Mouse (Mus musculus) CH12.LX (cell line): ENCODE measurements around the gene Blvrb. TPM values are rescaled to one million over a fixed set of nuclear protein-coding genes. Genes with fewer than 3 reads are reported as not detected.
A peak's percentile ranks its signal among the peaks of the same experiment; 100 is the strongest.

Experiments used
- DNase-seq: peaks from one replicate; pipeline ENCODE4 v3.0.0-alpha.2; 2013; ENCODE audit errors: extremely low read depth
- H3K27ac ChIP-seq: 2 replicates; pipeline ENCODE4 v1.5.1; 2012; ENCODE audit warnings: low read depth, mild to moderate bottlenecking, control low read depth, moderate library complexity; ENCODE audit not compliant: insufficient read depth
- H3K27me3 ChIP-seq: replicated peaks from 2 replicates; pipeline ENCODE3; 2012; ENCODE audit warnings: inconsistent platforms
- H3K36me3 ChIP-seq, 2 experiments: replicated peaks in 1 of 2; 2 replicates each; pipeline versions ENCODE3 to v1.6.1; 2012; ENCODE audit warnings: inconsistent platforms in 1 of 2, low read length in 1 of 2, mild to moderate bottlenecking in 1 of 2, mixed read lengths in 1 of 2, moderate library complexity in 1 of 2; ENCODE audit not compliant: control insufficient read depth in 1 of 2, insufficient read depth in 1 of 2
- H3K4me1 ChIP-seq, 2 experiments: 2 replicates each; pipeline ENCODE4 v1.6.1; 2012; ENCODE audit warnings: inconsistent platforms in 1 of 2, moderate library complexity in 1 of 2; ENCODE audit not compliant: insufficient read depth in 2 of 2, control insufficient read depth in 1 of 2
- H3K4me2 ChIP-seq: 2 replicates; pipeline ENCODE4 v1.6.1; 2012; ENCODE audit warnings: low read depth, mild to moderate bottlenecking, control low read depth; ENCODE audit not compliant: poor library complexity, insufficient read depth, severe bottlenecking
- H3K4me3 ChIP-seq, 3 experiments: fragments of 150-350 bp in 1 of 3; sonication (generic) in 1 of 3; replicated peaks in 1 of 3; 2 replicates each; pipeline versions ENCODE3 to v1.5.1; 2011 to 2012; ENCODE audit warnings: low read depth in 2 of 3, low read length in 2 of 3, mild to moderate bottlenecking in 2 of 3, moderate library complexity in 2 of 3, control low read depth in 1 of 3, improper control_type of control experiment in 1 of 3, inconsistent platforms in 1 of 3, mixed read lengths in 1 of 3; ENCODE audit not compliant: poor library complexity in 1 of 3
- H3K79me2 ChIP-seq: replicated peaks from 2 replicates; pipeline ENCODE4 v1.6.1; 2012; ENCODE audit warnings: mild to moderate bottlenecking, moderate library complexity; ENCODE audit not compliant: control insufficient read depth, poor library complexity, insufficient read depth, severe bottlenecking; ENCODE audit errors: extremely low read depth
- H3K9ac ChIP-seq: 2 replicates; pipeline ENCODE4 v1.6.1; 2012; ENCODE audit warnings: low read depth, mild to moderate bottlenecking, control low read depth, moderate library complexity; ENCODE audit not compliant: insufficient read depth
- H3K9me3 ChIP-seq: replicated peaks from 2 replicates; pipeline ENCODE3; 2012; ENCODE audit warnings: low read length, inconsistent platforms, mixed read lengths
- BHLHE40 ChIP-seq: IDR thresholded peaks from 2 replicates; pipeline ENCODE4 v1.6.1; 2011; ENCODE audit warnings: mild to moderate bottlenecking, low read depth, low read length, improper control_type of control experiment
- CHD2 ChIP-seq: IDR thresholded peaks from 2 replicates; pipeline ENCODE4 v1.6.1; 2011; ENCODE audit warnings: low read length, improper control_type of control experiment
- CTCF ChIP-seq, 2 experiments: IDR thresholded peaks in 1 of 2; conservative IDR thresholded peaks in 1 of 2; 2 replicates each; pipeline ENCODE4 v1.5.1; 2011 to 2012; ENCODE audit warnings: low read depth in 2 of 2, low read length in 2 of 2, improper control_type of control experiment in 1 of 2, inconsistent platforms in 1 of 2, mild to moderate bottlenecking in 1 of 2, moderate library complexity in 1 of 2
- ELF1 ChIP-seq: IDR thresholded peaks from 2 replicates; pipeline ENCODE4 v1.6.1; 2014; ENCODE audit warnings: low read depth, mild to moderate bottlenecking, inconsistent platforms, low read length, improper control_type of control experiment
- ETS1 ChIP-seq: conservative IDR thresholded peaks from 2 replicates; pipeline ENCODE4 v1.6.1; 2012; ENCODE audit warnings: low read depth, mild to moderate bottlenecking, inconsistent platforms, low read length, improper control_type of control experiment, moderate library complexity
- GABPA ChIP-seq: IDR thresholded peaks from 2 replicates; pipeline ENCODE4 v1.6.1; 2012; ENCODE audit warnings: low read depth, low read length, improper control_type of control experiment, inconsistent platforms; ENCODE audit not compliant: insufficient replicate concordance
- HCFC1 ChIP-seq: IDR thresholded peaks from 2 replicates; pipeline ENCODE4 v1.6.1; 2012; ENCODE audit warnings: low read depth, mild to moderate bottlenecking, inconsistent platforms, low read length, improper control_type of control experiment
- IRF4 ChIP-seq: IDR thresholded peaks from 2 replicates; pipeline ENCODE4 v1.6.1; 2014; ENCODE audit warnings: low read depth, mild to moderate bottlenecking, inconsistent platforms, low read length, improper control_type of control experiment
- JUN ChIP-seq: IDR thresholded peaks from 2 replicates; pipeline ENCODE4 v1.6.1; 2011; ENCODE audit warnings: low read depth, mild to moderate bottlenecking, low read length, improper control_type of control experiment, moderate library complexity; ENCODE audit not compliant: insufficient read depth
- JUND ChIP-seq: conservative IDR thresholded peaks from 2 replicates; pipeline ENCODE4 v1.6.1; 2011; ENCODE audit warnings: low read depth, low read length, improper control_type of control experiment
- MAX ChIP-seq: IDR thresholded peaks from 2 replicates; pipeline ENCODE4 v1.6.1; 2011; ENCODE audit warnings: low read length, improper control_type of control experiment
- MEF2A ChIP-seq: IDR thresholded peaks from 2 replicates; pipeline ENCODE4 v1.6.1; 2014; ENCODE audit warnings: low read depth, mild to moderate bottlenecking, inconsistent platforms, low read length, improper control_type of control experiment, borderline replicate concordance
- MXI1 ChIP-seq: IDR thresholded peaks from 2 replicates; pipeline ENCODE4 v1.6.1; 2011; ENCODE audit warnings: mild to moderate bottlenecking, low read depth, low read length, improper control_type of control experiment
- MYC ChIP-seq: IDR thresholded peaks from 2 replicates; pipeline ENCODE4 v1.6.1; 2011; ENCODE audit warnings: low read depth, mild to moderate bottlenecking, improper control_type of control experiment, low read length
- NELFE ChIP-seq: IDR thresholded peaks from 2 replicates; pipeline ENCODE4 v1.6.1; 2011; ENCODE audit warnings: low read depth, low read length, improper control_type of control experiment
- NRF1 ChIP-seq: IDR thresholded peaks from 2 replicates; pipeline ENCODE4 v1.6.1; 2014; ENCODE audit warnings: low read depth, mild to moderate bottlenecking, inconsistent platforms, low read length, improper control_type of control experiment, moderate library complexity
- PAX5 ChIP-seq: IDR thresholded peaks from 2 replicates; pipeline ENCODE4 v1.6.1; 2012; ENCODE audit warnings: low read length, inconsistent platforms, mixed read lengths
- POLR2A ChIP-seq: IDR thresholded peaks from 2 replicates; pipeline ENCODE4 v1.6.1; 2011; ENCODE audit warnings: low read depth, mild to moderate bottlenecking, improper control_type of control experiment, low read length
- RAD21 ChIP-seq: IDR thresholded peaks from 2 replicates; pipeline ENCODE4 v1.6.1; 2011; ENCODE audit warnings: low read depth, mild to moderate bottlenecking, low read length, improper control_type of control experiment, moderate library complexity
- SMC3 ChIP-seq: IDR thresholded peaks from 2 replicates; pipeline ENCODE4 v1.6.1; 2011; ENCODE audit warnings: low read depth, low read length, improper control_type of control experiment
- TBP ChIP-seq: conservative IDR thresholded peaks from 2 replicates; pipeline ENCODE4 v1.6.1; 2011; ENCODE audit warnings: low read depth, low read length, improper control_type of control experiment
- USF1 ChIP-seq: IDR thresholded peaks from 2 replicates; pipeline ENCODE4 v1.6.1; 2014; ENCODE audit warnings: low read depth, mild to moderate bottlenecking, inconsistent platforms, low read length, improper control_type of control experiment
- USF2 ChIP-seq: conservative IDR thresholded peaks from 2 replicates; pipeline ENCODE4 v1.6.1; 2011; ENCODE audit warnings: low read depth, low read length, improper control_type of control experiment
- ZKSCAN1 ChIP-seq: IDR thresholded peaks from 2 replicates; pipeline ENCODE4 v1.6.1; 2012; ENCODE audit warnings: low read depth, inconsistent platforms, low read length, improper control_type of control experiment, borderline replicate concordance
- ZNF384 ChIP-seq: IDR thresholded peaks from 2 replicates; pipeline ENCODE4 v1.6.1; 2012; ENCODE audit warnings: low read depth, low read length, improper control_type of control experiment, inconsistent platforms
- dilution Hi-C: fragments of 300-500 bp; cut with MboI; formaldehyde crosslinking; loops from 2 replicates; pipeline ENCODE4 v1.14.3; 2020; ENCODE audit warnings: low sequenced_read_pairs; ENCODE audit not compliant: extremely low pct_unique_long_range_greater_than_20kb, extremely low pct_ligation_motif_present
- in situ Hi-C: fragments of 300-500 bp; cut with MboI; formaldehyde crosslinking; loops from 3 replicates; pipeline ENCODE4 v1.14.3; 2019; ENCODE audit warnings: low sequenced_read_pairs, low pct_ligation_motif_present, low pct_unique_long_range_greater_than_20kb, mixed read lengths
- polyA plus RNA-seq: library from polyadenylated mRNA; unstranded; fragments of >175 nt; gene quantifications from 2 replicates; pipeline ENCODE4 v1.2.1, GENCODE M21; 2012; ENCODE audit warnings: low read depth; ENCODE audit not compliant: insufficient read length
- total RNA-seq, 2 experiments: library from RNA; depleted of rRNA; stranded (reverse); fragments of 300-350 nt in 1 of 2; fragments of >200 nt in 1 of 2; gene quantifications; 2 replicates each; pipeline ENCODE4 v1.2.3; 2012 to 2014

The Blvrb gene
- total and polyA plus RNA-seq, 3 experiments, result 4.3 to 9.4 (median 7.6) TPM

- H3K27me3 ChIP-seq, result peaks cover 31% of the 10 kb centered on the region
- no peak overlapping the region for H3K4me3 ChIP-seq
- no peak for DNase-seq
- no peak overlapping the region for H3K27ac ChIP-seq
- dilution Hi-C loops, result no loop called here
- no peak overlapping the region for H3K9ac ChIP-seq
- peaks cover 10 to 33% of the 10 kb centered on the region in 2 experiments for H3K4me1 ChIP-seq
- in situ Hi-C loops, result no loop called here
- no peaks in the 10 kb centered on the region for H3K79me2 ChIP-seq
- H3K9me3 ChIP-seq, result peaks cover 2% of the 10 kb centered on the region
- TF ChIP-seq MXI1, result no peak
- TF ChIP-seq ELF1, result no peak
- peak; percentile 17 for TF ChIP-seq RAD21
- no peak for TF ChIP-seq ZKSCAN1
- no peak for TF ChIP-seq BHLHE40
- TF ChIP-seq PAX5, result no peak
- TF ChIP-seq CTCF (conservative IDR thresholded peaks at IDR 0.05 in 1 of 2, IDR thresholded peaks at IDR 0.05 in 1 of 2; ENCODE audit: low read depth in 2 of 2, low read length in 2 of 2), result peak; percentile 55 to 77
- no peak for TF ChIP-seq USF2
- no peak for TF ChIP-seq TBP
- TF ChIP-seq USF1, result no peak
- TF ChIP-seq GABPA, result no peak
- no peak for TF ChIP-seq MEF2A
- TF ChIP-seq NRF1, result no peak
- TF ChIP-seq MAX, result no peak
- no peak for TF ChIP-seq CHD2
- TF ChIP-seq NELFE, result no peak
- no peak for TF ChIP-seq IRF4
- peak; percentile 31 for TF ChIP-seq SMC3
- TF ChIP-seq HCFC1, result no peak
- no peak for TF ChIP-seq POLR2A
- no peak for TF ChIP-seq ETS1
- TF ChIP-seq JUN, result no peak
- no peak for TF ChIP-seq JUND
- H3K36me3 ChIP-seq, result no peaks in the 10 kb centered on the region
- no peak overlapping the region for H3K4me2 ChIP-seq
Measured at GRCm38 (mm10) chr7:27449256-27449862, 1.6 kb downstream of the Blvrb start.

GRCm38 (mm10) chr7:27451359-27451758 lies 3.6 kb downstream of the Blvrb start:
- DNase-seq, result no peak
- Histone ChIP-seq H3K4me1 (peaks cover 10 to 33% of the 10 kb centered on the region in 2 experiments), H3K36me3 (no peaks in the 10 kb centered on the region), H3K9me3 (peaks cover 2% of the 10 kb centered on the region), H3K9ac (no peak overlapping the region), H3K4me3 (no peak overlapping the region), H3K27ac (no peak overlapping the region), H3K79me2 (no peaks in the 10 kb centered on the region), H3K4me2 (no peak overlapping the region), H3K27me3 (peaks cover 12% of the 10 kb centered on the region)
- dilution Hi-C loops (no loop called here), in situ Hi-C loops (no loop called here)
- TF ChIP-seq SMC3 (no peak), MYC (no peak), ZNF384 (no peak), MEF2A (no peak)
